Comparison of ENCODE assay signal across 18 mouse cellular contexts in the genomic region with DNA sequence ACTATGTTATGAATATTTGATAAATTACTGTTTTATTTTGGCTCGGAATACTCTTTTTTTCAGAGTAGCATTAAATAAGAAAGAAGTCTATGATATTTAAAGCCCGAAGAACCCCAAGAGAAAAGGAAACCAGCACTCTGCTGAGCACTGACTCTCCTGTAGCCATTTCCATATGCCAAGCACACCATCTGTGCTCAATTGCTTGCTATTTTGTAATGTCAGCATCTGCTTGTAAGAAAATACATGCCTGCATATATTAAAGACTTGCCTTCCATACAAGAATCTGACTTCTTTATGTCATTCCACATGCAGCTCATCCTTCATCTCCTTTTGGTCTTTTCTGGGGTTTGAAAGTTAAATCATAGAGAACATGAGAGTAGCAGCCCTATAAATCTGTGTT.
DNase-seq lines count a peak whose midpoint lies in the region; ATAC-seq and TF ChIP-seq lines count a peak whose summit lies in the region.
"Had no signal": no experiment of that assay in that cellular context is flagged by ENCODE, and none has a peak within 500 bp of the region (broad histone marks: within the 10 kb centered on the region; RNA-seq: fewer than 3 reads in every experiment).

No protein-coding gene starts in this region.

- H3K36me3 ChIP-seq in embryonic facial prominence, embryonic 13.5 days = no peaks in the 10 kb centered on the region
- no peaks in the 10 kb centered on the region for H3K36me3 ChIP-seq in limb, embryonic 14.5 days (ENCODE audit: control insufficient read depth, insufficient read depth, low read length)
- H3K36me3 ChIP-seq: G1E; heart, embryonic 10.5 days; hindbrain, embryonic 15.5 days; midbrain, embryonic 10.5 days; neural tube, embryonic 15.5 days had no signal

- peaks cover 4% of the 10 kb centered on the region for H3K4me1 ChIP-seq in embryonic facial prominence, embryonic 13.5 days
- H3K4me1 ChIP-seq in limb, embryonic 14.5 days (ENCODE audit: control insufficient read depth, insufficient read depth, low read length) = no peaks in the 10 kb centered on the region
- H3K4me1 ChIP-seq: heart, embryonic 10.5 days; hindbrain, embryonic 15.5 days; midbrain, embryonic 10.5 days; neural tube, embryonic 15.5 days had no signal

- DNase-seq in layer of hippocampus, adult 18-20 months (ENCODE audit: low spot score in 2 of 2) = peak; percentile 1 to 42
- DNase-seq in layer of hippocampus, adult 9-10 months (ENCODE audit: low spot score) = no peak
- DNase-seq in brain, embryonic 18.5 days (ENCODE audit: low read depth, low spot score) = peak; percentile 34
- peak; percentile 48 for DNase-seq in limb, embryonic 14.5 days (ENCODE audit: low spot score)
- DNase-seq in urinary bladder, adult 18-20 months (ENCODE audit: low spot score in 2 of 2) = no peak
- no peak for DNase-seq in kidney, postnatal 14 days
- DNase-seq: adrenal gland, adult 2 months; cerebellum, adult 2 months; gastrocnemius, postnatal 36 days; heart, postnatal 14 days; kidney, postnatal 36 days had no signal

- no peak overlapping the region for H3K27ac ChIP-seq in embryonic facial prominence, embryonic 13.5 days
- no peak overlapping the region for H3K27ac ChIP-seq in limb, embryonic 14.5 days (replicated peaks; ENCODE audit: low read depth, low read length)
- H3K27ac ChIP-seq: heart, embryonic 10.5 days; hindbrain, embryonic 15.5 days; midbrain, embryonic 10.5 days; neural tube, embryonic 15.5 days had no signal

- no peak overlapping the region for H3K9ac ChIP-seq in embryonic facial prominence, embryonic 13.5 days
- H3K9ac ChIP-seq in limb, embryonic 14.5 days (ENCODE audit: low read depth, low read length, severe bottlenecking) = no peak overlapping the region
- H3K9ac ChIP-seq: hindbrain, embryonic 15.5 days; neural tube, embryonic 15.5 days had no signal

- peak; percentile 52; the same call in 1 of the 2 replicates for ATAC-seq in embryonic facial prominence, embryonic 13.5 days (ENCODE audit: insufficient number of reproducible peaks, insufficient read depth, low FRiP score, low TSS enrichment, low read depth)
- ATAC-seq in limb, embryonic 14.5 days (ENCODE audit: low FRiP score, low read depth) = no peak
- ATAC-seq: intestine, postnatal 0 days had no signal

- no peak overlapping the region for H3K4me3 ChIP-seq in embryonic facial prominence, embryonic 13.5 days
- no peak overlapping the region for H3K4me3 ChIP-seq in limb, embryonic 14.5 days (replicated peaks; ENCODE audit: low read length)
- H3K4me3 ChIP-seq: heart, embryonic 10.5 days; hindbrain, embryonic 15.5 days; midbrain, embryonic 10.5 days; neural tube, embryonic 15.5 days had no signal

- no peak overlapping the region; the same call in 1 of the 2 replicates for H3K4me2 ChIP-seq in embryonic facial prominence, embryonic 13.5 days
- H3K4me2 ChIP-seq in limb, embryonic 14.5 days (replicated peaks; ENCODE audit: low read depth, low read length, severe bottlenecking) = no peak overlapping the region
- H3K4me2 ChIP-seq: hindbrain, embryonic 15.5 days; neural tube, embryonic 15.5 days had no signal

- TF ChIP-seq POLR2A in limb, embryonic 14.5 days (IDR thresholded peaks at IDR 0.05; ENCODE audit: borderline replicate concordance, extremely low read depth, insufficient read depth, insufficient read length) = no peak

- WGBS in embryonic facial prominence, embryonic 13.5 days = 25% methylated on average over 2 of the region's 2 CpGs
- 52% methylated on average over 2 of the region's 2 CpGs for WGBS in limb, embryonic 14.5 days

- no peaks in the 10 kb centered on the region for H3K27me3 ChIP-seq in embryonic facial prominence, embryonic 13.5 days
- no peaks in the 10 kb centered on the region for H3K27me3 ChIP-seq in limb, embryonic 14.5 days (ENCODE audit: control insufficient read depth, insufficient read depth, low read length)
- H3K27me3 ChIP-seq: hindbrain, embryonic 15.5 days; neural tube, embryonic 15.5 days had no signal

- H3K9me3 ChIP-seq in embryonic facial prominence, embryonic 13.5 days = no peaks in the 10 kb centered on the region
- H3K9me3 ChIP-seq in limb, embryonic 14.5 days (ENCODE audit: control insufficient read depth, low read length) = no peaks in the 10 kb centered on the region
- H3K9me3 ChIP-seq: G1E; heart, embryonic 10.5 days; hindbrain, embryonic 15.5 days; midbrain, embryonic 10.5 days; neural tube, embryonic 15.5 days had no signal

Comparison
In these comparisons a context has a peak if more than half of its experiments do, and no peak if none do; other contexts are left out.
1. DNase-seq: peak in layer of hippocampus, adult 18-20 months (2 of 2), brain, embryonic 18.5 days (single experiment) and limb, embryonic 14.5 days (single experiment); none in layer of hippocampus, adult 9-10 months (single experiment), urinary bladder, adult 18-20 months (0 of 2) and kidney, postnatal 14 days (single experiment).